8 mouse cellular contexts compared by ENCODE assay signal in genomic region chr13:58640330-58640729, GRCm38 (mm10). TPM values are rescaled to one million over a fixed set of nuclear protein-coding genes. Genes with fewer than 3 reads are reported as not detected.
DNase-seq lines count a peak whose midpoint lies in the region; ATAC-seq and TF ChIP-seq lines count a peak whose summit lies in the region.

No protein-coding gene starts in this region.

- no peaks in the 10 kb centered on the region for H3K36me3 ChIP-seq in stomach, postnatal 0 days (ENCODE audit: control insufficient read depth, insufficient read depth, low read length)

- no peak overlapping the region for H3K9ac ChIP-seq in stomach, postnatal 0 days (ENCODE audit: low read length)

- H3K27ac ChIP-seq in stomach, postnatal 0 days (replicated peaks): no peak overlapping the region

- no peaks in the 10 kb centered on the region for H3K27me3 ChIP-seq in stomach, postnatal 0 days (ENCODE audit: control insufficient read depth, insufficient read depth, low read length)

- TF ChIP-seq CTCF in stomach, postnatal 0 days (IDR thresholded peaks at IDR 0.05; ENCODE audit: low read depth): peak; percentile 77

- H3K4me2 ChIP-seq in stomach, postnatal 0 days (replicated peaks; ENCODE audit: low read depth): no peak overlapping the region

- peak; percentile 39 for DNase-seq in cerebellum, adult 11 months
- peak; percentile 18 to 68 for DNase-seq in spleen, postnatal 4 days (ENCODE audit: low spot score in 2 of 2)
- DNase-seq in spleen, postnatal 36 days (ENCODE audit: low spot score in 2 of 2): no peak
- peak; percentile 36 for DNase-seq in embryo, embryonic 11.5 days (ENCODE audit: low read depth, low spot score)
- DNase-seq in kidney, postnatal 14 days: peak; percentile 37
- peak; percentile 57 for DNase-seq in lung, postnatal 10 days
- DNase-seq in stomach, postnatal 0 days (ENCODE audit: low spot score): peak; percentile 66

- no peak overlapping the region for H3K4me3 ChIP-seq in stomach, postnatal 0 days (ENCODE audit: low read depth, low read length)

- 14% methylated on average over 6 of the region's 6 CpGs for WGBS in stomach, postnatal 0 days

- H3K9me3 ChIP-seq in stomach, postnatal 0 days (ENCODE audit: control insufficient read depth, low read length): no peaks in the 10 kb centered on the region

- no peak for TF ChIP-seq EP300 in stomach, postnatal 0 days (optimal IDR thresholded peaks at IDR 0.05)

- H3K4me1 ChIP-seq in stomach, postnatal 0 days (replicated peaks; ENCODE audit: control insufficient read depth, insufficient read depth): no peaks in the 10 kb centered on the region

- no peak for ATAC-seq in cerebellum, adult (ENCODE audit: insufficient number of reproducible peaks, low FRiP score, low TSS enrichment)
- no peak for ATAC-seq in stomach, postnatal 0 days (ENCODE audit: low FRiP score, low TSS enrichment)

RNA-seq across cellular contexts. Expression of gene Slc28a3, which starts 29.7 kb away (rescaled TPM):
- 5.8 and 6.9 TPM in 2 replicates for polyA plus RNA-seq in stomach, postnatal 0 days (2015; fragmentation: Nextera tagmentation; extraction: Ambion mirVana)

Comparison
In these comparisons a context has a peak if more than half of its experiments do, and no peak if none do; other contexts are left out.
1. DNase-seq: peak in cerebellum, adult 11 months (single experiment), spleen, postnatal 4 days (2 of 2), embryo, embryonic 11.5 days (single experiment), kidney, postnatal 14 days (single experiment), lung, postnatal 10 days (single experiment) and stomach, postnatal 0 days (single experiment); none in spleen, postnatal 36 days (0 of 2).